In the genomic region with DNA sequence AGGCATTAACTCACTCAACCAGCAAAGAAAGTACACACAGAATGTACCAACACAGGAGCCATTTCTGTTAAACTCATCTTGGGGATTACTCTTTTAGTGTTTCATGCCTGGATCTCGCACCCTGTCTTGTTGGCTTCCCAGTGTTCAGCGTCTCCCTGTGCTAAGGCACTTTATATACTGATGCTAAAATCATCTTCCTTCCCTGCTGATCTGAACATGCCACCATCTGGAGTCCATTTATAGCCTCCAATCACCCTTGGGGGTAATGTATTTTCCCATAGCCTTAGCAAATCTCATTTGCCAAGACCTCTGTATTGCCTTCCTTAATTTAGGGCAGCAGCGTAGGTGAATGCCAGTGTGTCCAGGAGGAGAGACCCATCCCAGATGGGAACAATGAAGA, we compare ENCODE assay signal across 25 mouse cellular contexts. TPM values are rescaled to one million over a fixed set of nuclear protein-coding genes. Genes with fewer than 3 reads are reported as not detected.
DNase-seq lines count a peak whose midpoint lies in the region; ATAC-seq lines count a peak whose summit lies in the region.
"Had no signal": no experiment of that assay in that cellular context is flagged by ENCODE, and none has a peak within 500 bp of the region (broad histone marks: within the 10 kb centered on the region; RNA-seq: fewer than 3 reads in every experiment).

No protein-coding gene starts in this region.

- ATAC-seq in frontal cortex, adult (ENCODE audit: low TSS enrichment), result peak; percentile 78
- peak; percentile 23; the same call in 1 of the 2 replicates for ATAC-seq in neural tube, embryonic 13.5 days (ENCODE audit: low read depth)
- ATAC-seq: forebrain, embryonic 16.5 days; intestine, embryonic 15.5 days; liver, postnatal 0 days; lung, postnatal 0 days; midbrain, embryonic 15.5 days had no signal

- no peak overlapping the region for H3K9ac ChIP-seq in neural tube, embryonic 13.5 days
- H3K9ac ChIP-seq: embryonic facial prominence, embryonic 15.5 days; hindbrain, embryonic 15.5 days; intestine, embryonic 15.5 days; limb, embryonic 12.5 days; liver, postnatal 0 days; midbrain, embryonic 15.5 days had no signal

- H3K36me3 ChIP-seq in neural tube, embryonic 13.5 days, result no peaks in the 10 kb centered on the region
- H3K36me3 ChIP-seq: embryonic facial prominence, embryonic 15.5 days; heart, embryonic 10.5 days; hindbrain, embryonic 15.5 days; intestine, embryonic 15.5 days; limb, embryonic 12.5 days; midbrain, embryonic 15.5 days had no signal

- no peak overlapping the region for H3K27ac ChIP-seq in neural tube, embryonic 13.5 days (replicated peaks)
- H3K27ac ChIP-seq: embryonic facial prominence, embryonic 15.5 days; heart, embryonic 10.5 days; hindbrain, embryonic 15.5 days; intestine, embryonic 15.5 days; limb, embryonic 12.5 days; macrophage; midbrain, embryonic 15.5 days had no signal

- H3K4me3 ChIP-seq in neural tube, embryonic 13.5 days, result no peak overlapping the region
- H3K4me3 ChIP-seq: embryonic facial prominence, embryonic 15.5 days; heart, embryonic 10.5 days; hindbrain, embryonic 15.5 days; intestine, embryonic 15.5 days; limb, embryonic 12.5 days; midbrain, embryonic 15.5 days; myocyte had no signal

- H3K4me1 ChIP-seq in neural tube, embryonic 13.5 days (replicated peaks), result peaks cover 13% of the 10 kb centered on the region
- H3K4me1 ChIP-seq: embryonic facial prominence, embryonic 15.5 days; hindbrain, embryonic 15.5 days; intestine, embryonic 15.5 days; midbrain, embryonic 15.5 days had no signal

- DNase-seq in frontal cortex, postnatal 10 days (ENCODE audit: low spot score in 2 of 2), result no peak
- DNase-seq in neural tube, embryonic 10.5 days (ENCODE audit: extremely low spot score, low spot score), result no peak
- DNase-seq in left cerebral cortex, postnatal 14 days (ENCODE audit: low spot score in 2 of 2), result peak; percentile 43 to 70
- peak; percentile 79 for DNase-seq in telencephalon, adult 2 months (ENCODE audit: low read depth, low spot score)
- no peak for DNase-seq in thymus, postnatal 4 days
- DNase-seq: cerebellum, adult 18-20 months; heart, postnatal 4 days; kidney, adult 8-10 months; kidney, postnatal 10 days; layer of hippocampus, postnatal 36 days; liver, postnatal 0 days; thymus, adult 2 months had no signal

- H3K4me2 ChIP-seq in neural tube, embryonic 13.5 days, result no peak overlapping the region
- H3K4me2 ChIP-seq: embryonic facial prominence, embryonic 15.5 days; hindbrain, embryonic 15.5 days; intestine, embryonic 15.5 days; limb, embryonic 12.5 days; liver, embryonic 11.5 days; midbrain, embryonic 15.5 days had no signal

- no peaks in the 10 kb centered on the region for H3K9me3 ChIP-seq in neural tube, embryonic 13.5 days
- H3K9me3 ChIP-seq: embryonic facial prominence, embryonic 15.5 days; heart, embryonic 10.5 days; hindbrain, embryonic 15.5 days; intestine, embryonic 15.5 days; limb, embryonic 12.5 days; midbrain, embryonic 15.5 days had no signal

- 37% methylated on average over 3 of the region's 3 CpGs for WGBS in neural tube, embryonic 13.5 days

- intact Hi-C loops in left cerebral cortex, postnatal 14 days (cut with DNase I), result no loop called here

- peaks cover 23% of the 10 kb centered on the region for H3K27me3 ChIP-seq in neural tube, embryonic 13.5 days
- H3K27me3 ChIP-seq: intestine, embryonic 15.5 days; midbrain, embryonic 15.5 days had no signal

RNA-seq across cellular contexts. Expression of a gene that starts 11.6 kb away (rescaled TPM):
- 32.9 and 35.5 TPM in 2 replicates for polyA plus RNA-seq in neural tube, embryonic 13.5 days (2015; fragmentation: Nextera tagmentation; extraction: Ambion mirVana)
- 100 to 1,000 TPM; 129 to 141 TPM for total RNA-seq in left cerebral cortex, postnatal 14 days (2021)

Comparison
In these comparisons a context has a peak if more than half of its experiments do, and no peak if none do; other contexts are left out.
1. DNase-seq: peak in left cerebral cortex, postnatal 14 days (2 of 2) and telencephalon, adult 2 months (single experiment); none in frontal cortex, postnatal 10 days (0 of 2), neural tube, embryonic 10.5 days (single experiment) and thymus, postnatal 4 days (single experiment).